Mouse (Mus musculus) lung, postnatal 4 days (tissue): ENCODE data around the gene Nanp.

Source experiments
- DNase-seq, 2 experiments: peaks; one replicate each; pipeline ENCODE4 v3.0.0; 2021

Gene Nanp

DNA sequence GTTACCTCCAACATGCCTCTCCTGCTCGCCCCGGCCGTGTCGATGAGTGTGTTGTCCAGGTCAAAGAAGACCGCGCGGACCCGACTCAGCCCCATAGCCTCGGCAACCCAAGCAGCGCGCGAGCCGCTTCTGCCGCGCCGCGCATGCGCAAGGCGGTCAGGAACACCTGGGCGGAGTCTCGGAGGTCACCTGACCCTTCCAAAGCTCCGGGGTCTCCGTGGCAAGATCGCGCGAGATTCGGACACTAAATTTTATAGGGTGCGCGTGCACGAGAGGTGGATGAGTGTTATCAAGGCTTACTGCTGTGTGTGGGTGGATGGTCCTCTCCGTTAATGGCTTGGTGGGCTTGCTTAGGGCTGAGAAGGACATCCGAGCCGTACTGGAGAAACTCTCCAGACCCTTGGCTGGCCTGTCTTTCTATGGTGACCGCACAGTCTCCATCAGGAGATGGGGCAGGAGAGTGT is at the start of gene Nanp, which contains the start of gene Ninl:
TSS of gene Nanp (minus strand) at position 167 of the 464 bp plus-strand sequence.
TSS of gene Ninl (minus strand) at position 151 of the 464 bp plus-strand sequence.
- DNase-seq: peak; percentile 96

DNA sequence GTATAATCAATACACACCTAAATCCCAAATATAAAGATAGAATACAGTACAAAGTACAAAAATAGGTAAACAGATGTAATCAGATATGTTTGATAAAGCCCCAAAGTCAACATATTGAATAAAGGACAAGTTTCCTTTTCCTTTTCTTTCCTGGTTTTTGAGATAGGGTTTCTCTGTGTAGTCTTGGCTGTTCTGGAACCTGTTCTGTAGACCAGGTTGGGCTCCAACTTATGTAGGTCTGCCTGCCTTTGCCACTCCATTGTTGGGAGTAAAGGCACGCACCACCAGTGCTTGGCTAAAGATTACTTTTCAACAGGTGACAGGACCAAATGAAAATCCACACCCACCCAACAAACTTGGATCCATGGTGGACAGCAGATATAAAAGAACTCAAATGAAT is 17.4 kb upstream of the Nanp start:
- no peak for DNase-seq

DNA sequence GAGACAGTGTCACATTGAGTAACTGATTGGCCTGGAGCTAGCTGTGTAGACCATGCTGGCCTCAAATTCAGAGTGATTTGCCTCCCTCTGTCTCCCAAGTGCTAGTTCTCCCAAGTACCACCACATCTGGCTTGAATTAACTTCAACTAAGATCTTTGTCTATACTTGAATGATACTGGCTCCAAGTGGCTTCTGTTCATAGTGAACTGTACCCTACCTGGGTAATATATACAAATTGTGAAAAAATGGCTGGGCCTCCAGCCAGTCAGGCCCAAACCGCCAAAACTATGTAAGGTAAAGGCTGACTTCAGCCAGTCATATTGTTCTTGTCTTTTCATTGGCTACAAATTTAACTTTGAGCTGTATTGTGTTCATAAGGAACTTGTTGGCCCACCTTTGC is 1.2 kb upstream of the Nanp start:
- no peak for DNase-seq

DNA sequence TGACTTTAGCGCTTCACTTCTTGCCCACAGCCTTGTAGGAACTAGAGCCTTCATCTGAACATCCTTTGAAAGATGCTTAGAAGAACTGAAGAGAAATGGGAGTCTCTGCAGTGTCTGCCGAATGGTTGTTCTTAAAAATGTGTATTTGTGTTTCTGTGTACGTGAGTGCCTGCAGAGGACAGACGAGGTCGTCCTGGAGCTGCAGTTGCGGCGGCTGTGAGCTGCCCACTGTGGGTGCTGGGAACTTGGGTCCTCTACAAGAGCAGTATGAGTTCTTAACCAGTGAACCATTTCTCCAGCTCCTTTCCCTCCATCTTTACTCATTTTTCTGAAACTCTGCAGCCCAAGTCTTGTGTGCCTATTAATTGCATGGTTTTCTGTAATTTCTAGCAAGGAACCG is 528 bp upstream of the Nanp start:
- DNase-seq: no peak

DNA sequence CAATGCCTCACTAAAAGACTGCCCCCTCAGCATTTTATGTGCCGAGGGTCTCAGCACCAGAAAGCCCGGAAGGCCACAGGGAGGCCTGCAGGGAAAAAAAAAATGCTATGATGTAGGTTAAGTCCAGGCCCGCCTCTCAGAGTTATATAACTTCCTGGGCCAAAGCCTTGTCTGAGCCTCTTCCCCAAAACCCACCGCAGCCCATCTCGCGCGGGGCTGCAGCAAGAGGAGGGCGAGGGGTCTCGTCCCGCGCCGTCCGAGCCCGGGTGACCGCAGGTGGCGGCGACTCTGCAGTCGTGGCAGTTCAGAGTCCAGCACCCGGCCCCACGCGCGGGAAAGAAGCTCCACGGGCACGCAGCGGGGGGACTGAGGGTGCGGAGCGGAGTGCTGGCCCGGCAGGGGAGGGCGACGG is 381 bp downstream of the Nanp start:
- no peak for DNase-seq

DNA sequence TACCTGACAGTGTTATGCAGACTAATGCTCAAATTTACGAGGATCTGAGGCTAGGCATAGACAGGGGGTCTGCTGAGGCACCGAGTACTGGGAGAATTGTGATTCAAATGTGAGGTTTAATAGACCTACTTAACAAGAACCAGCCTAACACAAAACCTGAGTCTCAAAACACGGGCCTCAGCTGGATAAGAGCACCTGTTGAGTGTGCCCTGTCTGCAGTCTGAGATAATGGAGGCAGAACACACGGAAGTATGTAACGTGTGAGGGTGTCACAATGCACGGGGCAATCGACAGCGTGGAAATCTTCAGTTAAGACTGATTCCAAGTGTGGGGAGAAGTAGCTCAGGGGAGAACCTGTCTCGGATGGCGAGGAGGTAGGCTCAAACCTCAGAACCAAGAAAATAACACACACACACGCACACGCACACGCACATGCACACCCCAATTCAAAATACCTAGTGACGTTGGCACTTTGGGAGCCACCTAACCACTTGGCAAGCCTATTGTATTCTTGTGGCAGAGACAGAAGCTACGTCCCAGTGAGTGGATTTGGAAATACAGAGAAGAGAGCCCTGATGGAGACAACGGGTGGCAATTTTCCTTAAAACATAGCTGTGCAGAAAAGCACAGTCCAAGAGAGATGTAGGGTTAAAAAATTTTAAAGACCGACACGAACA is 1.2 kb downstream of the Nanp start:
- no peak for DNase-seq

DNA sequence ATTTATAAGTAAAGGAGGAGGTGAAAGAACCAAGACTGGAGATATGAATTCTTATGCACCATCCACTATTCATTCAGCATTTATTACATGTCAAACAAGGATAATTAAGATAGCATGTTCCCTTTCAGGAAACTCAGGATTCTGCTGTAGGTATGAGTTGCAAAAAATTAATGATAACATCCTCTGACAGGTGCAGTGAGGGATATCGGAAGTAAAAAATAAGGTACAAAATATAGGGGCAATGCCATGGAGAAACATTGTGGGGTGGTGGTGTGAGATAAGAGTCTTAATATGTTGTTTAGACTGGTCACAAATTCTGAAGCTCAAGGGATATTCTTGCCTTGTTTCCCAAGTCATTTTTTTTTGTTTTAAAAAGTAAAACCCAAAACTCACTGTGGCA is 1.9 kb downstream of the Nanp start:
- DNase-seq: no peak

DNA sequence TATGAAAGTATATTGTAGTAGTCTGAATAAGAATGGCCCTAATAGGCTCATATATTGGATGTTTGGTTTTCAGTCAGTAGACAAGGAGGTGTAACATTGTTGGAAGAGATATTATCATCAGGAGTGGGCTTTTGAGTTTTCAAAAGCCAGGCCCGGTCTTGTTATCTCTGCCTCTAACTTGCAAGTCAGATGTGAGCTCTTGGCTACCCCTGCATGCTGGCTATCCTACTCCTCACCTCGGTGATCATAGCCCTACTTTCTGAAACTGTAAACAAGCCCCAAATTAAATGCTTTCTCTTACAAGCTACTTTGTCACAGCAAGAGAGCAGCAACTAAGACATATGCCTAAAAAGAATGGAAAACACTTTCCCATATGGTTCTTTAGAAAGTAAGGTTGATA is 2.5 kb downstream of the Nanp start:
- DNase-seq: no peak

DNA sequence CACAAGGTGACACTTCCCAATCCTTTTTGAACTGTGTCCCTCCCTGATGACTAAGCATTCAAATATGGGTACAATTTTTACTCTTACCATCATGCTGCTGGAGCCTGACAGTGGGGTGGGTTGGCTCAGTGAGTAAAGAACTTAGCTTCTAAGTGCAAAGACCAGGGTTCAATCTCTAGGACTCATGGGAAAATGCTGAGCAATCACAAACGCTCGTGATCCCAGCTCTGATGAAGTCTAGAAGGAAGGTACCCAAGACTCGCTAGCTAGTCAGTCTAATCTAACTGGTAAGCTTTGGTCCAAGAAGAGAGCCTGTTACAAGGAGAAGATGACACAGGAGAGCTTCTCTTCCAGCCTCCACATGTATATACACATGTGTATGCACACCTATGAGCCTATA is 4.8 kb downstream of the Nanp start:
- no peak for DNase-seq

DNA sequence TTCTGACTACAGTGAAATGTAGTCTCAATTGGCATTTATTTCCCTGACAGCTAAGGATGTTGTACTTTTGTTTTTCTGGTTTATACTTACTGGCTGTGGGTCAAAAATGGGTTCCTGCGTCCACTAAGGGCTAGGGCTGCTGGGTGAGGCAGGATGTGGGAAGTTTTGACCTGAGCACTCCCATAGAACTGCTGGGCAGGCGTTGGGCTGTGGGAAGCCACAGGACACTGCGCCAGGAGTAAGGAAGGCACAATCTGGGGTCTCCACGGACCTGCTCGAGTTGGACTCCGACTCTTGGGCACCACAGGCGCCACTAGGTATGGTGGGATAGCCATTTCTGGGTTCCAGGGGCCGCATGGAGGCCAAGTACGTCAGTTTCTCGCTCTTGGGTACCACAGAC is 18.0 kb downstream of the Nanp start:
- DNase-seq: no peak

DNA sequence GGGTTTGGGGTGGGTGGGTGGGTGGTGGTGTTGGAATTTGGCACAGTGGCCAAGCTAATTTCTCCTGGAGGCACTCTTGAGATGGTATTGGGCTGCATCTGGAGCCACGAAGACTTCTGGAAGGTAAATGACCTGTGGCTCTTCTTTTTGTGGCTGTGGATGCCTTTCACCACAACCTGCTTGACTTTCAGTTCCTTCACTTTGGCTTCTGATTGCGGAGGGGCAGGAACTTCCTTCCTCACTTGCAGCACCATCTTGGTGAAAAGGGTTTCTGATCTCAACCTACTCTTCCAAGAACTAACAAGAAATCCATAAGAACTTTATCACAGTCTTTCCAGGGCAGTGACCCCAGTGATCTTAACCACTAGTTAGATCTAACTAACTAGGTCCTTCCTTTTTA is 23.9 kb downstream of the Nanp start:
- DNase-seq: no peak

DNA sequence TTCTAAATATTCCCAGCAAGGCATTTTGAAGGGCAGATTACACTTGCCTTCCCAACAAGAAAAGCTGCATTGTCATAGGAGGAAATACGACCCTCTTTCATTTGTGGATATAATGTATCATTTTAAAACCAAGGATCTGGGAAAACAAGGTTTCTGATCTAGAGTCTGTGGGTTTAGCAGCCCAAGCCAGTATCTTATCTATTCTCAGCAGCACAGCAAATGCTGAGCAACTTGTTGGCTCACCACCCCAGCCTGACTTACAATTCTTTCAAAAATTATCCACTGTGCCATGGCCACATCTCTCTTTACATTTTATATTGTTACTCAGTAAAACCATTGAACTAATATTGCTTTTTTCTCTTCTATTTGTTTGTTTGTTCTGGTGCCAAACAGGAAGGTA is 27.9 kb downstream of the Nanp start:
- no peak for DNase-seq

DNA sequence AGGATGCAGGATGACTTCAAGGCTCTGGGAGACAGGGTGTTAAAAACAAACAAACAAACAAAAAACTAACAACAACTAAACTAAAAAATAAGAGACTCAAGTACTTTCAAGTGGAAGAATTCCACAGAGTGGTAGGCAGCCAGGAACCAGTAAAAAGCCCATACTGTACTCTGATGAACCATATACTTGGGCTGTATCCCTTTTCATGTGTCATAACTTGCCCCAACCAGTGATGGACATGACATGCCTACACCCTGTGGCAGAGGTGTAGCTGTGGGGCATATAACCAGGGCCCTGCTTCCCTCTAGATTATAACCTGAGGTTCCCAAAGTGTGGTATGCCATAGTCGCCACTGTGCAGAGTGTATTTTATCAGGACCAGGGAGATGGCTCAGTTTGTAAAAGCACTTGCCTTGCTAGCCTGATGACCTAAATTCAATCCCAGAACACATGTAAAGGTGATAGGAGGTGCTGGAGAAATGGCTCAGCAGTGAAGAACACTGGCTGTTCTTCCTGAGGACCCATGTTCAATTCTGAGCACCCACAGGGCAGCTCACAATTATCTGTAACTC is 29.6 kb downstream of the Nanp start:
- no peak for DNase-seq

DNA sequence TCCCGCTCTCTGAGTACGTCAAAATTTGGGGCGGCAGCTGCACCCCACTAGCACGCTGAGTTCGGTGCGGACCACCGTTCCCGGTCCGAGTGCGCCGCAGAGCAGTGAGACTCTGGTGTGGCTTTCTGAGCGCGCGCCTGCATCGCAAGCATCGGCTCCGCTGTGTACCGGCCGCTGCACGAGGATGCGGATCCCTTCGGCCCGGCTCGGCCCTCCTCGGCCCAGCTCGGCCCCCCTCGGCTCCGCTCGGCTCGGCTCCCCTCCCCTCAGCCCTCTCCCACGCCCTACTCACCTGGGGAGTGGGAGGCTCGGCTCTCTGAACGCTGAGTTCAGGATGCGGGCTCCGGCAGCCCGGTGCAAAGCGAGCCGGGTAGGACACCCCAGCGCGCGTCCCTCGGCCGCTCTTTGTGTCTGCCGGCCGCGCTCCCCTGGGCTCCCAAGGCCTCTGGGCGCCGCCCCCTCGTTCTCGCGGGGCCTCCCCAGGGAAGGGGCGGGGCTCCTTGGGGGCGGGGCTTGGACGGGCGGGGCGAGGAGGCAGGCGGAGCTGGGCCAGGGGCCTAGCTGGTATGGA is 30.2 kb downstream of the Nanp start:
- DNase-seq: peak; percentile 76 to 86

DNA sequence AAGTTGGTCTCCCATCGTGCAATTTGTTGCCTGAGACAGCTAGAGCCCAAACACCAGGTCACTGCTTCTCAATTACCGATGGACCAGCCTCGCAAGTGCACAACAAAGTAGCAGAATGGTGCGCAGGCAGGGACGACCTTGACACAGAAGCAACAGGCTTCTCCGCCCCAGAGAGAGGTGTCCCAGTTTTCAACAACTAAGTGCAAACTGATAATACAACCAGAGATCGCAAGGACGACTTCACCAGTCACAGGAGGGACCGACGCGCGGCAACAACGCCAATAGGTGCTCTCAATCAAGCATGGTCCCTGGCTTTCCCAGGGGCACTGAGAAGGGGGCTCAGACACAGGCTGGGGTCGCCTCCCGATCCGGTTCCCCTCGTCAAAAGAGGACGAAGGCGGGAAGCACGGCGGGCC is 30.7 kb downstream of the Nanp start:
- DNase-seq: no peak

DNA sequence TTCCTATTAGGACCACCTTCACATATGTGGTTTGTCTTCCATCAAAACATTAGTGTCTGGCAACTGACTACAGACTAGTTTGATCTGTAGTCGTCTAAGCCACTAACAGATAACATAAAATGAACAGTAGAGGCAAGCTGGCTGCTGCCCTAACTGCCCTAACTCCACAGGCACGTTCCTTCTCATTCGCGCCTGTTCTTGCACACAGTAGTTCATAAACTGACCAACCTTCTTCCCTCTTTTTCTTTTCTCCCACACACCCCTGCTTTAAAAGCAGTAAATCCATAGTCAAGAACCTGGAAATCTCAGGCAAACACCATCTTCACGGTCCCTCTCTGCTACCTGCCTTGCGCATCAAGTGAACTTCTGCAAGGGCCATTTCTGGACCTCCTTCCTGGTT is 31.2 kb downstream of the Nanp start:
- DNase-seq: no peak

DNA sequence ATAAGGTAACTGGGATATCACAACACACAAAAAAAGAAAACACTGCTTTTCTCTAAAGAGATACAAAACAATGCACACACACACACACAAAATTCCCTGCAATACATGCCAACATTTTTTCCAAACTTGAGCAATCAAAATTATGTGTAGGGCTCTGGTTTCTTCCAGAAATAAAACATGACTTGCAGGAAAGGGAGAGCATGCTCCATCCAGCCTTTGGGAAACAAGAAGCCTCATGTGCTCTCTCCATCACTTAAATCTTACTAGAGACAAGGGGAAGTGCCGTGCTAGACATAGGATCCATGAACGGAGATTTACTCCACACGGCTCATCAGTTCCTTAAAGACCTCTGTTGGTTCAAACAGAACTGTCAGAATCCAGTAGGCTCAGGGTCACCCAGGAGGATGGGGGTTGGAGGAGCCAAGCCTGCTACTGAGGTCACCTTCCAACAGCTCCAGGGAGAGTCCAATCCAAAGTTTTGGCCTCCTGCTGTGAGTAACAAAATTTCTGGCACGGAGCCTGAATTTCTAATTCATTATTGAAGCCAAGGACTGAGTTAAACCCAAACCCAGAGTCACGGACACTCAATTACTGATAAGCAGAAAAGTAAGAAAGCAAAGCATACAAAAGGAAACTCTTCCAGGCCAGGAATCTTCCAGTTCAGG is 32.8 kb downstream of the Nanp start:
- no peak for DNase-seq

DNA sequence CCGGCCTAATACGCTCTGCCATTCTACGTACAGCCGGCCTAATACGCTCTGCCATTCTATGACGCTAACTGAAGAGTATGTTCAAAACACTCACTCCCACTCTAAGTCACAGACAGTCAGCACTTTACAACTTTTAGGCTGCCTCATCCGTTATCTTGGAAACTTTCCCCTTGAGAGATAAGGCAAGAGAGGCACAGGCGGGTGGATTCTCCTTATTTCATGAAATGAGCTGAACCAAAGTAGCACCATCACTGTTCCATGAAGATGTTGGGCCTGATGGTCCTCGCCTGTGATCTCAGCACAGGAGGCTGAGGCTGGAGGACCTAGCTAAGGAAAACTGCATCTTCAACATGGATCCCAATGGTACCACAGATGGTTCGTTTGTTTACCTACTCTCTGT is 34.8 kb downstream of the Nanp start:
- DNase-seq: no peak

DNA sequence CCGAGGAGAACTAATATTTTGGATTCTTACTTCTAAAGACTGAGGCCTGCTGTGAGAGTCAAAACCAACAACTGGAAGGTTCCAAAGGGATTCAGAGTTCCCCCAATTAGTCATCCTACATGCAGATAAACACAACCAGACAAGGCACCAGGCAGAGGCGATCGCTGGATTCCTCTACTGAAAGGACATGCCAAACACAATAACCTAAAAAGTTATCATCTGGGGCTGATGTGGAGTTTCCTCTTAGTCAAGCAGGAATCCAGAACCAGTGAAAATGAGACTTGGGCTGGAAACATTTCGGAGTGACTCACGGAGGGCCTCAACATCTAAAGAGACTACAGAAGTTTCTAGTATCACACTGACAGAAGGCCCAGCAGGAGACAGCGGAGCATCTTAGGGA is 35.4 kb downstream of the Nanp start:
- no peak for DNase-seq

DNA sequence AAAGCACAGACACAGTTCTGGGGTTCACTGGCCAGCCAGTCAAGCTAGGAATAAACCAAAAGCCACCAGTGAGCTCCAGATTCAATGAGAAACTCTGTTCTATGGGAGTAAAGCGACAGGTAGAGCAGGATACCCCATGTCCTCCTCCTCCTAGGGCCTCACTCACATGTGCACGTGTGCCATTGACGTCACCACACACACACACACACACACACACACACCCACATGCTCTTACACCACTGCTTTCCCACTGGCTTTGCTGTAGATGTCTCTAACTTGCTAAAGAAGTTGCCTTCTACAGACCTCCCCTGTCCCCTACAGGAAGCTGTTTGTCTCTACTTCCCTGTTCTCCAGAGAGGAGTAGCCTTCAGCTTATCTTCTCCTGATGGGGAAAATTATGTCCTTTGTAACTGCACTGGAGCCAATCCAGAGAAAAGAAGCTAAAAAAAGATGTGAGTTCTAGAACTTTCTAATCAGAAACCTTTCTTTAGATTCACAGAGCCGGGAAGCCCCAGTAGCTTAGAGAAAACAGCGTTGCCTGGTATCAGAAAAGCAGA is 37.5 kb downstream of the Nanp start:
- no peak for DNase-seq

DNA sequence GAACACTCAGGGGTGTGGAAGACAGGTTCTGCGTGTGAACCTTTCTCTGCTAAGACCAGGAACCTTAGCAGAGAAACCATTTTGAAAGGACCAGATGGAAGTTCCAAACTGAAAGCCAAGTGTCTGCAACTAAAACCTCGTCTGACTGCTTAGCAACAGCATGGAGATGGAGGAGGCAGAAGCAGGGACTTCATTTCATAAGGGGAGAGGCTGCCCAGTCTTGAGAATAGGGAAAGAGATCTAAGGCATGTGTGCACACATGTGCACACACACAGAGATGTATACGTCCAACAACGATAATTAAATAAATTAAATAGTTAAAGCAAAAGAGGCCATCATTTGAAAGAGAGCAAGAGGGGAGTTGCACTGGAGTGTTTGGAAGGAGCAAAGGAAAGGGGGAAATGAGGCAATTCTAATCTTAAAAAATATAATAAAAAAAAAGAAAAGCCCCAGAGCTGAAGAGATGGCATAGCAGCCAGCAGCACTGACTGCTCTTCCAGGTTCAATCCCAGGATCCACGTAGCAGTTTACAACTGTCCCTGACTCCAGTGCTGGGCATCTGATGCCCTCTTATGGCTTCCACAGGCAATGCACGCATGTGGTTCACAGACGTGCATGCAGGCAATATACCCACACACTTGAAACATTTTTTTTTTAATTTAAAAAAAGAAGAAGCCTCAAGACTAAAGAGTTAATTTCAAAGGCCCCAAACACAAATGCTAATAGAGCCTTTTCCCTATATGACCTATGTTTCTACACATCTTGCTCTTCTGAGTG is 38.6 kb downstream of the Nanp start:
- DNase-seq: peak; percentile 47 to 65

DNA sequence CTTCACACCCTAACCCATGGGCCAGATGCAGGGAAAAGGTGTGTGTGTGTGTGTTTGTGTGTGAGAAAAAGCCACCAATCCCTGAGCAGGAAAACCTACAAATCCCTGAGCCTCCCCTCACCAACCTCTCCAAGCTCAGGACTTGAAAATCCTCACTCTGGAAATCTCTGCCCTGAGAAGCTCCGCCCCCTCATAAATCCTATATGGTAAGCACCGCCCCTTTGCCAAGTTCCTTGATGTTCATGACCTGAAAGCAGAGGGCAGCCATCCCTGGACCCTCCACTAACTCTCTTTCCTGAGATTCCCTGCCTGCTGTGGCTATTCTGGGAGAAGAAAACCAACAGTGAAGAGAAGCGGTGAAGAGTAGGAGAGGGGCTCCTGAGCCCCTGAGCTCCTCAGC is 40.2 kb downstream of the Nanp start:
- DNase-seq: no peak

DNA sequence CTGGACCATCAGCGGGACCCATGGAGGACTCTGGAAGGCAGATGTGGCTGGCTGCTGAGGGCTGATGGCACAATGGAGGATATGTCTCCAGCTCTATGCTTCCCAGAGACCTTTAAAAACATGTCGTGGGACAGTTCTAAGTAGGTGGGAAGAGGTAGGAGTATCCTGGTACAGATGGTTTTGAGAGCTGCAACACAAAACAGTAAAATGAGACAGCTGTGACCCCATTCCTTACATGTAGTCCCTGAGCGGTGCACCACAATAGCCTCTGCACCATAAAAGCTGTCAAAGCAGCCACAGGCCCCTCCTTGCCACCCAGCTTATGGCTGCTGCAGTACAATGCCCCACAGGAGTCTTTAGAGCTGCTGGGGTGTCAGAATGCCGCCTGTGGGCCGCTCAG is 41.6 kb downstream of the Nanp start:
- DNase-seq: no peak
